Mouse (Mus musculus): ENCODE measurements around the gene Tmcc3.
"Not testable (repeated sequence)": the region's sequence is repeated elsewhere in the genome, so short reads cannot be mapped to it uniquely, and the experiment has no call there.

Tmcc3 gene

DNA sequence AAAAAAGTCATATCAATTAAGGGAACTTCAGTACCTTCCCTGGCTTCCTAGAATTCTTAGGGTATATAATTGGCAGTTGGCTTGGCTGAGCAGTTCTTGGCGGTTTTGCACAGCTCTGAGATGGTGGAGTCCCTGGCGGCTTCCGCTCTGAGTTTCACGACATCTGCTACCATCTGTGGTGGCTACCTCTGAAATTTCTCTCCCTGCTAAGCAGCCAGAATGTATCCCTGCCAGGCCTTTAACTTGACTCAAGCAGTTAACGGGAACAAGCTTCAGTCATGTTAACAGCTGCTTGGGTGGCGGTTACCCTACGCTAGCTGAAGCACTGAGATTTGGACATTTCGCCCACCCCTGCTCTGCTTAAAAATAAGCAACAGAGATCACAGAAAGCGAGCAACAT, 284.0 kb downstream of the Tmcc3 start:
- Histone ChIP-seq H3K4me1 (replicated peaks; ENCODE audit: low read depth, low read length) (peaks cover 7% of the 10 kb centered on the region; the same call in 1 of the 2 replicates), H3K9me3 (ENCODE audit: low read length) (no peaks in the 10 kb centered on the region), H3K4me3 (replicated peaks; ENCODE audit: low read length) (no peak overlapping the region), H3K27me3 (ENCODE audit: insufficient read depth, low read length) (peaks cover 3% of the 10 kb centered on the region; the same call in 1 of the 2 replicates), H3K36me3 (ENCODE audit: insufficient read depth, low read length) (no peaks in the 10 kb centered on the region)
- TF ChIP-seq POU5F1 (IDR thresholded peaks at IDR 0.05; ENCODE audit: borderline replicate concordance, low read length) (no peak), CTCF (conservative IDR thresholded peaks at IDR 0.05; ENCODE audit: low read length) (no peak), NANOG (IDR thresholded peaks at IDR 0.05; ENCODE audit: borderline replicate concordance, low read length) (no peak)

- not testable (repeated sequence) for H3K4me3 ChIP-seq (replicated peaks; ENCODE audit: low read length); H3K9me3 ChIP-seq (ENCODE audit: low read length); H3K36me3 ChIP-seq (ENCODE audit: insufficient read depth, low read length); H3K27me3 ChIP-seq (ENCODE audit: insufficient read depth, low read length); H3K4me1 ChIP-seq (replicated peaks; ENCODE audit: low read depth, low read length)
These were observed 288.1 kb downstream of the Tmcc3 start for GRCm38 (mm10) chr10:94599846-94600245.

DNA sequence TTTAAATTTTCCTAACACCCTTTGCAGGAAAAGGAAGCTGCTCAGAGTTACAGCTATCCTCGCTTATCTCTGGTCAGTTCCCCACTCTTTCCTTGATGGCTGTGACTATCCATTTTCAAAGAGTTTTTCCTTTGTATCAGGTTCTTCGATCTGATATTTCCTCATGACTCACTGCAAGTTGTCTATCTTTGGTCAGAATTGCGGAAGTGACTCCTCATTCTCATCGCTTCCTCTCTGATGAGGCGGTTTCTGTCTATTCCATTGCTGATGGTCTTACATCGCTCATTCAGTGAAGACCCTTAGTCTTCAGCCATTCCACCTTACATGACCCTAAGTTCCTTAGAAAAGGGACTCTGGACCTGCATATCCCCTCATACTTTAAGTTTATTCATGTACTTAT, 289.3 kb downstream of the Tmcc3 start:
- H3K4me3 ChIP-seq (replicated peaks; ENCODE audit: low read length): no peak overlapping the region
- no peaks in the 10 kb centered on the region for H3K36me3 ChIP-seq (ENCODE audit: insufficient read depth, low read length)
- TF ChIP-seq NANOG (IDR thresholded peaks at IDR 0.05; ENCODE audit: borderline replicate concordance, low read length) (no peak), POU5F1 (IDR thresholded peaks at IDR 0.05; ENCODE audit: borderline replicate concordance, low read length) (no peak), CTCF (conservative IDR thresholded peaks at IDR 0.05; ENCODE audit: low read length) (no peak)
- no peaks in the 10 kb centered on the region for H3K9me3 ChIP-seq (ENCODE audit: low read length)
- peaks cover 7% of the 10 kb centered on the region; the same call in 1 of the 2 replicates for H3K4me1 ChIP-seq (replicated peaks; ENCODE audit: low read depth, low read length)
- peaks cover 3% of the 10 kb centered on the region; the same call in 1 of the 2 replicates for H3K27me3 ChIP-seq (ENCODE audit: insufficient read depth, low read length)

DNA sequence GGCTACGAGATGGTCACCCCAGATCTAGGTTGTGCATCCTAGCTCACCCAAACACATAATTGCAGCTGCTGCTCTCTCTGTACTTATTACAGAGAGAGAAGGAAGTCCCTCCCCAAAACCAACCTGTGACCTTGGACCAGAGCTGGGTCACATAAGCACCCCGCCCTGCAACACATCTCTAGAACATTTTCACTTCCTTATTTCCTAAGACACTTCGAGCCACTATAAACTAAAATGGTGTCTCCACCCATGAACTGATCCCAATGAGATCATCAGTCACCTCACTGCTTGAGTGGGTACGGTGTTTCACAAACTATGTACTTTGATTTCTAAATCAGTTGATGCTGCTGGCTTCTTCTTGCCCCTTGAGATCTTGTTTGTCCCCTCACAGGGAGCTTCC, 293.7 kb downstream of the Tmcc3 start:
- no peak overlapping the region for H3K4me3 ChIP-seq (replicated peaks; ENCODE audit: low read length)
- no peaks in the 10 kb centered on the region for H3K27me3 ChIP-seq (ENCODE audit: insufficient read depth, low read length)
- H3K9me3 ChIP-seq (ENCODE audit: low read length): no peaks in the 10 kb centered on the region
- H3K4me1 ChIP-seq (replicated peaks; ENCODE audit: low read depth, low read length): no peaks in the 10 kb centered on the region
- TF ChIP-seq CTCF (conservative IDR thresholded peaks at IDR 0.05; ENCODE audit: low read length): no peak
- no peak for TF ChIP-seq NANOG (IDR thresholded peaks at IDR 0.05; ENCODE audit: borderline replicate concordance, low read length)
- H3K36me3 ChIP-seq (ENCODE audit: insufficient read depth, low read length): no peaks in the 10 kb centered on the region

DNA sequence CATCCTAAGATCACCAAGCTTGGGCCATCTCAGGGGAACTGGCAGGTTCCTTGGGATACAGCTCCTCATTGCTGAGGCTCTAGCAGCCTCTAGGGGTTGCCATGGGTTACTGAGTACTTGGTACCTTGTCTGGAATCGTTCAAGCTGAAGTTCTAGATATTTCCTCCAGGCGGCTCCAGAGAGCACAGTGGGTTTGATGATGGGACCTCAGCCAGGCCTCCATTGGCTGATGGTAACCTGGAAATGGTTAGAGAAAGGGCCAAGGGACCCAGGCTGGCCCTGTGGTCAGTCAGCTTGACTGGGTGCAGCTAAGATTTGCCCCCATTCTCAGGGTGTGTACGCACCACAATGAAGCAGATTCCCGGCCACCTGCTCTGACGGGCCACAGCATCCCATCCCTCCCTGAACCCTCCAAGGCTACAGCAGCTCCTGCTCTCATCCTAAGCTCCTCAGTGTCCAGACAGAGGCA, 297.6 kb downstream of the Tmcc3 start:
- Histone ChIP-seq H3K4me1 (replicated peaks; ENCODE audit: low read depth, low read length) (no peaks in the 10 kb centered on the region), H3K9me3 (ENCODE audit: low read length) (no peaks in the 10 kb centered on the region; the same call in 1 of the 2 replicates), H3K4me3 (replicated peaks; ENCODE audit: low read length) (no peak overlapping the region), H3K36me3 (ENCODE audit: insufficient read depth, low read length) (no peaks in the 10 kb centered on the region), H3K27me3 (ENCODE audit: insufficient read depth, low read length) (no peaks in the 10 kb centered on the region)
- TF ChIP-seq CTCF (conservative IDR thresholded peaks at IDR 0.05; ENCODE audit: low read length): peak; percentile 98
- TF ChIP-seq NANOG (IDR thresholded peaks at IDR 0.05; ENCODE audit: borderline replicate concordance, low read length): no peak

- Histone ChIP-seq H3K36me3 (ENCODE audit: insufficient read depth, low read length) (no peaks in the 10 kb centered on the region), H3K4me3 (replicated peaks; ENCODE audit: low read length) (no peak overlapping the region), H3K27me3 (ENCODE audit: insufficient read depth, low read length) (no peaks in the 10 kb centered on the region), H3K9me3 (ENCODE audit: low read length) (no peaks in the 10 kb centered on the region; the same call in 1 of the 2 replicates), H3K4me1 (replicated peaks; ENCODE audit: low read depth, low read length) (no peaks in the 10 kb centered on the region)
- no peak for TF ChIP-seq CTCF (conservative IDR thresholded peaks at IDR 0.05; ENCODE audit: low read length)
- TF ChIP-seq NANOG (IDR thresholded peaks at IDR 0.05; ENCODE audit: borderline replicate concordance, low read length): no peak
- TF ChIP-seq POU5F1 (IDR thresholded peaks at IDR 0.05; ENCODE audit: borderline replicate concordance, low read length): no peak
These were observed 299.6 kb downstream of the Tmcc3 start for GRCm38 (mm10) chr10:94611228-94611968.

DNA sequence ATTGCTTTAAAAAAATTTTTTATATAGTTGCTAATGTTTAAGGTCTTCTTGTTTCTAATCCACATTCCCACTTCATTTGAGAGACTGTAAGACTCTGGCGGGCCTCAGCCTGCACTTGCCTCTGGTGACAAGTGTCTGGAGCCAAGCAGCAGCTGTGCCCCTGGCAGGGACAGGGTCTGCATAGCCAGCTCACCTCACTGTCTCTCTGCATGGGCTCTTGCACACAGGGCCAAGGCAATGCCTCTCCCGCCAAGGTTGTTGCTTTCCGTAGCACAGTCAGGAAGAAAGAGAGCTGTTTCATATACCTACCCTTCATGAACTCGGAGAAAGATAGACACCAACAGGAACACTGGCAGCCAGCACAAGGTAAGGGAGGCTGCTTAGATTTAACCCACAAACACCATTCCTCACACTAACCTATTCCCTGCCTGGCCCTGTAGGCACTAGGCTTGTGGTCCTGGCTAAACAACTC, 300.3 kb downstream of the Tmcc3 start:
- Histone ChIP-seq H3K4me1 (replicated peaks; ENCODE audit: low read depth, low read length) (no peaks in the 10 kb centered on the region), H3K9me3 (ENCODE audit: low read length) (no peaks in the 10 kb centered on the region; the same call in 1 of the 2 replicates), H3K36me3 (ENCODE audit: insufficient read depth, low read length) (no peaks in the 10 kb centered on the region), H3K4me3 (replicated peaks; ENCODE audit: low read length) (no peak overlapping the region), H3K27me3 (ENCODE audit: insufficient read depth, low read length) (no peaks in the 10 kb centered on the region)
- no peak for TF ChIP-seq POU5F1 (IDR thresholded peaks at IDR 0.05; ENCODE audit: borderline replicate concordance, low read length)
- no peak for TF ChIP-seq NANOG (IDR thresholded peaks at IDR 0.05; ENCODE audit: borderline replicate concordance, low read length)
- TF ChIP-seq CTCF (conservative IDR thresholded peaks at IDR 0.05; ENCODE audit: low read length): no peak

DNA sequence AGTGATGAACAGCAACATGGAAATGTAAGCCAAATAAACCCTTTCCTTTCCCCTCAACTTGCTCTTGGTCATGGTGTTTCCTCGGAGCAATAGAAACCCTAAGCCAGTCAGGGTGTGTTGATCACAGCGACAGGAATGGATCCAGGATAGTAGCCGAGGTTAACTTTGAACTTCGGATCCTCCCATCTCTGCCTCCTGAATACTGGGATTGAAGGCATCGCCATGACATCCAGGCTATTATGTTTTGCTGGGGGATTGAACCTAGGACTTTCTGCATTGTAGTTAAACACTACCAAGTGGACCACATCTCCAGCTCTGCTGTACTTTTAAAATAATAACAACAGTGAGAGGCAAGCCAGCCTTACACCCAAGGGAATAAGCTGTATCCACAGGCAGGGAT, 307.8 kb downstream of the Tmcc3 start:
- no peaks in the 10 kb centered on the region for H3K36me3 ChIP-seq (ENCODE audit: insufficient read depth, low read length)
- TF ChIP-seq POU5F1 (IDR thresholded peaks at IDR 0.05; ENCODE audit: borderline replicate concordance, low read length): no peak
- no peak for TF ChIP-seq CTCF (conservative IDR thresholded peaks at IDR 0.05; ENCODE audit: low read length)
- no peak for TF ChIP-seq NANOG (IDR thresholded peaks at IDR 0.05; ENCODE audit: borderline replicate concordance, low read length)
- no peak overlapping the region for H3K4me3 ChIP-seq (replicated peaks; ENCODE audit: low read length)
- peaks cover 11% of the 10 kb centered on the region; the same call in 1 of the 2 replicates for H3K27me3 ChIP-seq (ENCODE audit: insufficient read depth, low read length)
- peaks cover 18% of the 10 kb centered on the region for H3K4me1 ChIP-seq (replicated peaks; ENCODE audit: low read depth, low read length)
- no peaks in the 10 kb centered on the region for H3K9me3 ChIP-seq (ENCODE audit: low read length)

DNA sequence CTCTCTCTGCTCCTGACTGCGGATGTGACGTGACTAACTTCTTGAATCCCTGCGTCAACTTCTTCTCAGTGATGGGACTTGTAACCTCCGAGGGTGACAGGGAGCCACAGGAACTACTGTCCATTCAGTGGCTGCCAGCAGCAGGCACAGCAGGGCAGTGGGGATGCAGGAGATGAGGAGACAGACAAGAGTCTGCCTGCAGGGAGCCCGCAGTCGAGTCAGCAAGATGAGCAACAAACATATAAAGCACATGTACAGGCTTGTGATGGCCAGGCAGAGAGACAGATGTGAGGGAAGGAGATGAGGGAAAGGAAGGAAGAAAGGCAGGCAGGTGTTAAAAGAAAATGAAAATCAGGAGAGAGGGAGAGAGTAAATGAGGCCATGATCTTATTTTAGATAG, 308.8 kb downstream of the Tmcc3 start:
- Histone ChIP-seq H3K9me3 (ENCODE audit: low read length) (no peaks in the 10 kb centered on the region), H3K4me3 (replicated peaks; ENCODE audit: low read length) (no peak overlapping the region), H3K4me1 (replicated peaks; ENCODE audit: low read depth, low read length) (peaks cover 18% of the 10 kb centered on the region), H3K27me3 (ENCODE audit: insufficient read depth, low read length) (peaks cover 11% of the 10 kb centered on the region; the same call in 1 of the 2 replicates), H3K36me3 (ENCODE audit: insufficient read depth, low read length) (no peaks in the 10 kb centered on the region)
- TF ChIP-seq CTCF (conservative IDR thresholded peaks at IDR 0.05; ENCODE audit: low read length) (no peak), POU5F1 (IDR thresholded peaks at IDR 0.05; ENCODE audit: borderline replicate concordance, low read length) (no peak), NANOG (IDR thresholded peaks at IDR 0.05; ENCODE audit: borderline replicate concordance, low read length) (no peak)
